Mouse (Mus musculus) yolk sac, embryonic 10.5 days (tissue): ENCODE measurements around the gene Tmem120b.
A peak's percentile ranks its signal among the peaks of the same experiment; 100 is the strongest.

Source experiments
- DNase-seq: peaks from one replicate; pipeline ENCODE4 v3.0.0-alpha.2; 2017; ENCODE audit warnings: low spot score

The Tmem120b gene

DNA sequence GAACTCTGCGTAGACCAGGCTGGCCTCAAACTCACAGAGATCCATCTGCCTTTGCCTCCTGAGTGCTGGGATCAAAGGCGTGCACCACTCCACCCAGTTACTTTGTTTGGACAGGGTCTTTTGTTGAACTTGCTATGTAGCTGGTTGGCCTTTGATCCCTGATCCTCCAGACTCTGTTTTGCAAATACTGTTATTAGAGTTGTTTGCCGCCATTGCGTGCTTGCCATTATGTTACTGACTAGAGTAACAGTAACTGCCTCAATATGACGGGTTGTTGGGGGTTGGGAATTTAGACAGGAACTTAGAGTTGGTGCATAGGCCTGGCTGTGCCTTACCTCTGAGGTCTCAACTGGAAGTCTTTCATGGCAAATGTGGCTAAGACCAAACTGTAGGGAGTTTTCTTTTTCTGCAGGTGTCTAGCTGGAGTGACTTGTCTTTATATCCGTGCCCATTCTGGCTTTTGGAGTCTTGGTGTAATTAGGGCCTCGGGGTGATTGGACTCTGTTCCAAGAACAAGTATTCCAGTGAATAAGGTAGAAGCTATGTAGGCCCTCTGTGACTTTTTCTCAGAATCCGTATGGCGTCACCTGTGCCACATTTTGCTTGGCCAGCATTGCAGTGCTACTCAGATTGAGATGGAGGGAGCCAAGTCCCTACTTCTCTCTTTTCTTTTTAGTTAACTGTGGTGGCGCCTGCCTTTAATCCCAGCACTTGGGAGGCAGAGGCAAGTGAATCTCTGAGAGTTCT lies 22.5 kb downstream of the Tmem120b start:
- peak; percentile 56 for DNase-seq

DNA sequence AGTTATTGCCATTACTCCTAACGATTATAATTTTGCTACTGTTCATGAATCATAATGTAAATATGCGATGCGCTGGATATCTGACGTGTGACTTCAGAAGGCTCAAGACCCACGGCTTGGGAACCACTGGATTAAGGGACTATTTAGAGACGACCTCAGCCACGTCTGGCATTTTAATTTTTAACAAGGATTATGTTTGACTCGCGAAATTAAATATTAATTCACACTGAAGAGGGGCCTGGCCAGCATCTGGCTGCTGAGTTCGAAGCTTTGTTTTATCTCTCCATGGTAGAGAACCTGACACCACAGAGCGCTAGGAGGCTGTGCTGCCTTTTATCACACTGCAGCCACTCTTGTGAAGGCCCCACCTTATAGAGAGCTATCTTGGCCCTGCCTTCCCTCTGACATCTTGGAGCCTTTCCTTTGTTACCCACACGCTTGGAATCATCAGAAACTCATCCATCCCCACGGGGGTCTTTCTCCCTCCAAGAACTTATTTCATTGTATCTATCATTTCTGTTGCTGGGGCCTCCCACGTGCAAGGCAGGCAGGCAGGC lies 24.9 kb downstream of the Tmem120b start:
- DNase-seq, result no peak

DNA sequence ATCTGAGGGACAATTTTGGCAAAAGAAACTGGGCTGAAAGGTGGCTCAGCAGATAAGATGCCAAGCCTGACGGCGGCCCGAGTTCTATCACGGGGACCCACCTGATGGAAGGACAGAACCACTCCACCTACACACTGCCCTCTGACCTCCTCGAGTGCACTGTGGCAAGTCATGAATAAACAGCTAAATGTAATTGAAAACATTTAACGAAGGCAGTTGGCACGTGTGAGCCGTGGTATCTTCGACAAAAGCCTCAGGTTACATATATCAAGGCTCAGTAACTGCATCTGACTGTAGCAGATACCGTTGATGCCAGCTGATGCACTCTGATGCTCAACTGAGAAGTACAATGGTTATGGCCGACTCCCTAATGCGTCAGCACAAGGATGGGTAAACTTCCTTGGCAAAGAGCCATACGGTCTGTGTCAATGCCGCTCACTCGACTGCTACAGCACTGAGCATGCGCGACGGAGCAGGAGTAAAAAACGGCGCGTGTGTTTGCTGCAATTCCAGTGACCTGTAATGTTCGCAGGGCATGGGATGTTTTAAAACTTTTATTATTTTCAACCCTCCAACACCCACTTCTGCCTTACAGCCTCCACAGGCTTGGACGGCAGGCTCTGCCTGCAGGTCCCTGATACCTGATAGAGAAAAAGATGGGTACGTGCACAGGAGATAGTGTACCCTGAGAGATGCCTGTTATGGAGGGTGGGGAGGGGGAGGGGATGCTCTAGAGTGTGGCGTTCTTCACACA lies 26.2 kb downstream of the Tmem120b start:
- no peak for DNase-seq

DNA sequence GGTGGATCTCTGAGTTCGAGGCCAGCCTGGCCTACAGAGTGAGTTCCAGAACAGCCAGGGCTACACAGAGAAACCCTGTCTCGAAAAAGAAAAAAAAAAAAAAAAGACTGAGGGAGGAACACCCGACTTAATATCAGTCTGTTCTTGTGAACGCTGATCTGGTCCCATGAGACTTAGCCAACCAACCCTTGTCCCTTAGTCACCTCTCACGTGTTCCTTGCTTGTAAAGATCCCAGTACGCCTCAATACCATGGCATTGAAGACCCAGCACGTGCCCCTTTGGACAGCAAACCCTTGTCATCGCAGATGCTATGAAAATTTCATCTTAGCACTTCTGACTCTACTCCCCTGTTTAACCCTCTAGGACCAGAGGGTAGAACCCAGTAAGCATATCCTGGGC lies 28.1 kb downstream of the Tmem120b start:
- DNase-seq, result no peak

DNA sequence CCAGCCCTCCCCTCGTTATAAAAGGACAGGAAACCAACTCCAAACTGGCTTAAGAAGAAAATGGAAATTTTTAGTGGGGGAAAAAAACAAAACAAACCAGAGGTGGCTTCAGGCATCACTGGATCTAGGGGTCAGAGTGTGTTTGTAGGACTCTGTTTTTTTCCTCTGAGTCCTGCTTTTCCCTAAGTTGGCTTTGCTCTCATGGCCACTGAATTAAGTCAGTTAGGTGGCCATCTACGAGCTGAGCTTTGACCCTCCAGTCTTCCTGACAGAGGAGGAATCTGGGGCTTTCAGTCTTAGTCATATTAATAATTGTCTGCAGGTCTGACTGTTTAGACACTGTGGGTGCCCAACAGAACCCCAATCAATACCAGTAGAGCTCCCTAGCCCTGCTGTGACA lies 30.3 kb downstream of the Tmem120b start:
- no peak for DNase-seq

DNA sequence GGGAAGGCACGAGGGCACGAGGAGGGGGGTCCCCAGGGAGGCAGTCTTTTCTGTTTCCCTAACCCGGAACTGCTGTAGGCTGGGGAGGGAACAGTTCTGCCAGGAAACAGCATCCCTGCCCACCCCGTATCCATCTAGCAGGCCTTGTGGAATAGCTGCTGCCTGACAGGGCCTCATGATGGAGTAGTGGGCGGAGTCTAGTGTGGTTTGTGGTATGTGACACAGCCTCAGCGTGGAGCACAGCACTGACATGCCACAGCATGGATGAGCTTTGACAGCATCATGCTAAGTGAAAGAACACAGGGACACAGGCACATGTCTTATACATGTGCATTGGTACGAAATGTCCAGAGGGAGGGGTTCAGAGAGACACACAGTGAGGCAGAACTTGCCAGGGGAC lies 34.2 kb downstream of the Tmem120b start:
- no peak for DNase-seq

DNA sequence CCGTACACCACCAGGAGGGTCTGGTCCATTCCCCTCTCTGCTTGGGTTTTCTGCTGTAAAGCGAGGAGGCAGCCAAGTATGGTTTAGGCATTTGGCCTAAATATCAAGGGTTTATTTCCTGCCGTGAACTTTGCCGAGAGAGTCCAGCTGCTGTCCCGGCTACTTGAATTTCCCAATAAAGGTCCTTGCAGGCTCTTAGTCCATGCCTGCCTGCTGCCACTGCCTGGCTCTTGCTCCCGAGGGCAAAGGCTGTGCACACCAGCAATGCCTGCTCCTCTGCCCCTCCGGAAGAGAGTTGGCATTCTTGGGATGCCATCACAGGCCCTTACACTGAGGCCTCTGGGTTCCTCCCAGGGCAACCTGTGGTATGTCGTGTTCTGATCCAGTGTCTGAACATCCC lies 35.3 kb downstream of the Tmem120b start:
- DNase-seq, result no peak

DNA sequence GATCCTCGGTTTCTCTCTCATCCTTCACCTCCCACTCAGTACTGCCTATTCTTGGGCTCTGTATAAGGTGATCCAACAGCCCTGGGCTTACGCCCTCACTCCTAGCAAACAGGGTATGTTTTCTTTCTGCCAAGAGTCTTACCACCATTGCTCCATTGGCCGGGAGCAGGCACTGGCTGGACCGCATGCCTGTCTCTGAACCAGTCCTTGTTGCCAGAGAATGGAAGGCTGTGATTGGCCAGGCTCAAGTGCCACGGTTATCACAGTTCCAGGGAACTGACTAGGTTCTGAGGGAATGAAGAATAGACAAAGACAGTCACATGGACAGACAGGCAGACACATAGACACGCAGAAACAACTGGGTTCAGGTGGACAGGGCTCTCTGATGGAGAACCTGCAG lies 36.6 kb downstream of the Tmem120b start:
- no peak for DNase-seq

DNA sequence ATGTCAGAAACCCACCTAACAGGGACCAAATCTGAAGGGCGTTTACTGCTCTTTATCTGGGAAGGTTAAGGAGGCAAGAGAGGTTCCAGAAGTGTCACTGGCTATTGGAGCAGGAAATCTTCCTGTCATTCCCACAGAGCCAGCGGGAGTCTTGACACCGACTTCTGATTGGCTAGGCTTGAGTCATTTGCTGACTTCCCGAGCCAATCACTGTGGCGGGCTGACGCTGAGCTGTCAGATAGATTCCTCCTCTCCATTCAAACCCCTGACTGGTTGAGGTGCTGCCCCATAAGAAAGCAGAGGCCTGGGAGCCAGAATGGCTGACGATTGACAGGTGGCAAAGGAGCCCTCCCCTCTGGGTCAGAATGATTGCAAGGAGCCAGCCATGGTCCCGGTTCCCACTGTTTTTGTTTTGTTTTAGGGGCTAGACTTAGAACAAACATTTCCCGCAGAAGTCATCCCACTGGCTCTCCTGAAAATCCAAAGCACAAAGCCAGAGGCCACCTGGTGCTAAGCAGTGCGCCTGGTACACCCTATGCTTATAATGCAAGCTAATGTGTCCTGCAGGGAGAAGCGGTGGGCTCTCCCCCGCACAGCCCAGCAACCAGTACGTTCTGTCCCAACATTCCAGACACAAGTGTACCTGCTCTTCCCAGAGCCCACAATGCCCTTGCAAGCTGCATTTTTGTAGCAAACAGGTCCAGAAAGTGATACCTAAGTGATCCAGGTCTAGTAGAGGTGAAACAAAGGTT lies 41.4 kb downstream of the Tmem120b start:
- DNase-seq, result no peak

DNA sequence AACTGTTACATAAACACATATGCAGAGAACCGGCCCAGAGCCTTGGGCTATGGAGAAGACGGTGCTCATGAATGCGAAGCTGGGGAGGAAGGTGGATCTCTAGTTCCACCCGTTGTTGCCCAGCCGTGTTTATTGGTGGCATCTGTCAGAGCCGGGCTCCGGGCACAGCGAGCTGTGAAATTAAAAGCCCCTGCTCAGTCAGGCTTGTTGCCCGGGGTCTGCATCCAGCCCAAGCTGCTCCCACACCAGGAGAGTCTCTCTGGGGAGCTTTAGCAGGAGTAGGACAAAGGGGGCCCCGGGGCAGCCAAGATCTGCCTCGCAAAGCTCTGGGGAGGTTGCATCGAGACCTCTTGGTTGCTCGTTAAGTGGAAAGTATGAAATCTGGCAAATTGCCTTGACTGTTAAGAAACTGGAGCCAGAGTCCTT lies 42.1 kb downstream of the Tmem120b start:
- DNase-seq, result no peak

DNA sequence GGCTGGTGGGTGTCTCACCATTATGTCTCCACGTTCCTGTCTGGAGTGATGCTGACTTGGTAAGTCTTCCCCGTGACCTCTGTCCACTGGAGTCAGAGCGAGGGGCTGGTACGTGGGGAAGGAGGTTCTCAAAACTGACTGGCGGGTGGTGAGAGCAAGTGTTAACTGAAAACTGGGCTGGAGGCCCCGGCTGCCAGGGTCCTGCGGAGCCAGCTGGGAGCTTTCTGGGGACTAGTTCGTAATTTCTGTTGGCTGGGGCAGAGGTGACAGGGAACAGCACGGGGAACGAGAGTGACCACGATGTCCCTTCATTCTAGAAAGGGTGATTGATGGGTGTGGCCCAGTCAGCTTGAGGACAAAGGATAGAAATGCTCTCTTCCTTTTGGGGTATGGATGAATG lies 45.9 kb downstream of the Tmem120b start:
- DNase-seq, result no peak

DNA sequence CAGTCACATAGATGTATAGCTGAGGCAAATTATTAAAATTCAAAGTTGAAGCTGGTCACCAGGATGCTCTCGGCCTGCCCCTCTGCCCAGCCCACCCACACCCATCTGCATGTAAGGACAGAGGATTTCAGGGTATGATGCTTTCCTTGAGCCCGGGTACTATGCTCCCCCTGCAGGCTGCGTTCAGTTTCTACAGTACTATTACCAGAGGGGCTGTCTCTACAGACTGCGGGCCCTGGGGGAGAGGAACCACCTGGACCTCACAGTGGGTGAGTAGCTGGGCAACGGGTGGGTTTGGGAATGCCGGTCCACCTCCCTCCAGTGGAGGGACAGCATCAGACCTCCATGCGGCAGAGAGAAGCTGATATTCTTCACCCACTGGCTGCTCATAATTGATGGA lies 46.7 kb downstream of the Tmem120b start:
- DNase-seq, result no peak

DNA sequence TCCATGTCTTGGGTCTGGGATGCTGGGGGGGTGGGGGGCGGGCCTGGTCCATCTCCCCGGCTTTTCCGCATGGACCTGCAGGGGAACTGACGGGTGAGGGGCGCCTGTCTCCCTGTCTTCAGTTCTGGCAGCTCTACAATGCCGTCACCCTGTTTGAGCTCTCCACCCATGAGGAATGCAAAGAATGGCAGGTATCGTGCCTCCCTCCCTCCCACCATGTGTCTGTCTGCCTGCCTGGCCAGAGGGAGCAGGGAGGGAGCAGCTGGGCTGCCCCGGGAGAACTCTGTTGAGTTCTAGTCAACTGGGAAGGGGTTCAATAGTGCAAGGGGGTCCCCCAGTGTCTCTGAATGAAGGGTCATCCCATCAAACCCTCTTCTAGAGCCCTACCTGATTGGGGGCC lies 47.9 kb downstream of the Tmem120b start:
- peak; percentile 20 for DNase-seq

DNA sequence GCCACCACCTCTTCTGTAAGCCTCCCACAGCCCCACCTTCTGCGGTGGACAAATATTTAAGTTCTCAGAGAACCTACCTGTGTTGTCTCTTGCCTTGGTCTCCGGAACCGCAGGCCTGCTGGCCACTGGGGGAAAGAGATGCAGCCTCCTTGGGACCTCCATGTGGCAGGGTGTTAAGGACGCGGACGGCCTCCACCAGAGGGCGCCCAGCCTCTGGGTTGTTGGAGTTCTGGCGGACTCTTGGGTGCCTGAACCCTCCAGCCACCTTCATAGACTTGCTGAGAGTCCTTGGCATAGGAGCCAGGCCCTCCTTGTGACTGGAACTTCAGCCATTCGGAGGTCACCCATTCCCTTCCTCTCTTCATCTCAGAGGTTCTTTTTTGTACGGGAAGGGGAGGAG lies 49.0 kb downstream of the Tmem120b start:
- peak; percentile 47 for DNase-seq

DNA sequence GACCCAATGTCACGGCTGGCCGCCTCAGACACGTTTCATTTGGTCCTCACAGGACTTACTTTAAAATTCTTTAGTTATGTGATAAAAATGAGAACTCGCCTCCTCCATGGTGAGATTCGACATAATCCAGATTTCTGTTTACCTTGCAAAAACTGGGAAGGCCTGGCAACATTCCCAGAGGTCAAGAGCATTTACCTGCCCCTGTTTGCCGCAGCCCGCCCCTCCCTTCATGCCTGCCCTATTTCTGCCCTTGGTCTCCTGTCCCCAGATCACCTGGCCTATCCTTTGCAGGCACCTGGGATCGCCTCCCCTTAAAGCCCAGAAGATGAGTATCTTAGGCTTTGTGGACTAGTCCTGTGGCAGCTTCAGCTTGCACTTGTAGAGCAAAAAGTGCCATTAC lies 49.6 kb downstream of the Tmem120b start:
- no peak for DNase-seq

DNA sequence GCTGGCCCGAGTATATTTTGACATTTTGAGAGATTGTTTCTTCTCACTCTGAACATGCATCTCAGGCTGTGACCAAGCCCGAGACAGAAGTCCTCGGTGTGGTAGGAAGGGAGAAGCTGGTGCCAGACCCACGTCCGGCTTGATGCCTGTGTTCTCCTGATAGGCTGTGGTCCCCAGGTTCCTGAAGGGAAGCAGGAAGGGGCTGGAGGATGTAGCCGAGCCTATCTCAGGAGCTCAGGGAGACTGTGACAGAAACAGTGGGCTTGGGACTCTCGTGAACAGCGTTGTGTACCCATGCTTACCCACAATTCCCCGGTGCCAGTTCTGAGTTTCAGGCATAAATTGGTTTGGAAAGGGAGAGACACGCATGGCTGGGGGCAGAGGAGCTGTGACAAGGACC lies 50.6 kb downstream of the Tmem120b start:
- DNase-seq, result no peak

DNA sequence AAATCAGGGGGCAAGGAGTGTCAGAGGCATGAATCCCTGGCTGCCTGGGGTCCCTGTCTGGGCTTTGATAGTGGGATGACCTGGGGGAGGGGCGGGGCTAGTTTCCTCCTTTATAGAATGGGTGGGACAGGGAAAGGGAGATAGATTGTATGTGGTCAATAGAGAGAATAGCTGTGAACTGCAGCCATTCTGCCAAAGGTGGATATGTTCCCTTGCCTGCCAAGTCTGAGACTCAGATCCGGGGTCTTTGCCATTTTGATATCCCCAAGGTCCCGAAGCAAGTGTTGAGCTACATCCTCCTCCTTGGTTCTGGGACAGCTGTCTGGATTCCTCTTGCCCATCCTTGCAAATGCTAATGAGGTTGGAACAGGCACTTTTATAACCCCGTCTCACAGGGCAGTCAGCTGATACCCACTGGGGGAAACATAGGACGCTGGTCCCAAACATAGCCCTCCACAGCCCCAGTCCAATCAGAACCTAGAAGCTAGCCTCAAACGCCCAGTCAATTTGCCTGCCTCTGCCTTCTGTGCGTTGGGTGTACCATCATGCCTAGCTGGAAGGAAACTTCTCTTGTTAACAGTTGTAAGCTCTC lies 52.5 kb downstream of the Tmem120b start:
- DNase-seq, result no peak

DNA sequence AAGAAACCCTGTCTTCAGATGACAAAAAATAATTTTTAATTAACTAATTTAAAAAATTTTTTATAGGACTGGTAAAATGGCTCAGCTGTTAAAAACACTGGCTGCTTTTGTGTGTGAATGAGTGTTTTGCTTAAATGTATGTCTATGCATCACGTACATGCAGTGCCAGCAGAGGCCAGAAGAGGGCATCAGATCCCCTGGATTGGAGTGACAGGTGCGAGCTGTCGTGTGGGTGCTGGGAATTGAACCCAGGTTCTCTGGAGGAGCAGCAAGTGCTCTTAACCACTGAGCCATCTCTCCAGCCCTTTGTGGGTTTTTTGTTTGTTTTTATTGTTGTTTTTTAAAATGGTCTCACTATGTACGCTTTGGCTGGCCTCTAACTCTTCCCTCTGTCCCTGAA lies 54.0 kb downstream of the Tmem120b start:
- DNase-seq, result no peak

DNA sequence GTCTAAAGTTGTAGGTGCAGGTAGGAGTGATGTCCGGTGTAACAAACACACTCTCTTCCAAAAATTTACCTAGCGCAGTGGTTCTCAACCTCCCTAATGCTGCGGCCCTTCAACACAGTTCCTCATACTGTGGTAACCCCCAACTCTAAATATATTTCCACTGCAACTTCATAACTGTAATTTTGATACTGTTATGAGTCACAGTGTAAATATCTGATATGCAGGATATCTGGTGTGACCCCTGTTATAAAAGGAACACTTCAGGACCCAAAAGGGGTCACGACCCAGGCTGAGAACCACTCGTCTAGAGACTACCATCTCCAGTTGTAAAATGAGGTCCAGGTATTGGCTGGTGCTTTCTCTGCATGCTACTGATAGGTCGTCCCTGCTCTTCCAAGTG lies 56.9 kb downstream of the Tmem120b start:
- no peak for DNase-seq

DNA sequence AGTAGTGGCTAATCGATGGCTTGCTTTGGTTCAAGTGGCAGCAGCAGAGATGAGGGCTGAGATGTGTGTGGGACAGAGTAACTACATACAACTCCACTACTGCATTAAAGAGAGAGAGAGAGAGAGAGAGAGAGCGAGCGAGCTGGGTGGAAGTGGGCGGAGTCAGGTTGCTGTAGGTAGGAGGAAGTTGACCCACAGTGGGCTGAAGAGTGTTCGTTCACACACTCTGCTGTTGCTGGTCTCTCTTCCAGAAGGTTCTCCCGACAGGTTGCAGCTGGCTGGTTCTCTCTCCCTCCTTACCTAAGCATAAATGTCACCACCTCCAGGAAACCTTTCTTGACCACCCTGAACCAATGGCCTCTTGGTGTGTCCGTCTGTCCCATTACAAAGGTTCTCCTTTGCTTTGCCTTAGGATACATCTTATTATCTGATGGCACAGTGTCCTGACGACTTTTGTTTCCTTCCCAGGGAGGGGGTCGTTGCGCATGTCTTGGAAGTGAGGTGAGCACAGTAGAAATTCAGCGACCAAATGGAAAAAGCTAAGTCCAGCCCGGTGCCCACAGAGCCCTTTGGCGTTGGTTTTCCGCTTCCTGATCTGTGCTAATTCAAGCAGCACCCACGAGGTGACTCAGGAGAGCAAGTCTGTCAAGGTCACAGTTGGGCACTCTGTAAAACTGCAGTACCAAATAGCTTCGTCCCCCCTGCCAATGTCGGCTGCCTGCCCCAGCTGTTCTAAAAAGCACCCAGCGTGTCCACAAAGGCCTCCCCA lies 57.6 kb downstream of the Tmem120b start:
- no peak for DNase-seq

DNA sequence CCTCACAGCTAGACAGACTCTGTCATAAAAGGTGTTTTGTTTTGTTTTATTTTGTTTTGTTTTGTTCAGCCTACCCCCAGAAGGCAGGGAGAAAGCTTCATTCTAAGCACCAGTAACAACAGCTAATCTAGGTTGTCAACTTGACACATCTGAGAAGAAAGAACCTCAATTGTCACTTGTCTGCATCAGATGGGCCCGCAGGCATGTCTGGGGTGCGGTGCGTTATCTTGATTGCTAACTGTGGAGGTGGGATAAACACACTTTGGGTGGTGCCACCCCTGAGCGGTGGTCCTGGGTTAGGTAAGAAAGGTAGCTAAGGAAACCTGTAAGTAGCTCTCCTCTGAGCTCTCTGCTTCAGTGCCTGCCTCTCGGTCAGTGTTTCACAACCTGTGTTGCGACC lies 58.8 kb downstream of the Tmem120b start:
- DNase-seq, result no peak
